Mouse (Mus musculus) CH12.LX (cell line): ENCODE measurements around the gene Aldh1b1. TPM values are rescaled to one million over a fixed set of nuclear protein-coding genes. Genes with fewer than 3 reads are reported as not detected.

Source experiments
- DNase-seq: peaks from one replicate; pipeline ENCODE4 v3.0.0-alpha.2; 2013; ENCODE audit errors: extremely low read depth
- H3K27ac ChIP-seq: 2 replicates; pipeline ENCODE4 v1.5.1; 2012; ENCODE audit warnings: low read depth, mild to moderate bottlenecking, control low read depth, moderate library complexity; ENCODE audit not compliant: insufficient read depth
- H3K27me3 ChIP-seq: replicated peaks from 2 replicates; pipeline ENCODE3; 2012; ENCODE audit warnings: inconsistent platforms
- H3K36me3 ChIP-seq, 2 experiments: replicated peaks in 1 of 2; 2 replicates each; pipeline versions ENCODE3 to v1.6.1; 2012; ENCODE audit warnings: inconsistent platforms in 1 of 2, low read length in 1 of 2, mild to moderate bottlenecking in 1 of 2, mixed read lengths in 1 of 2, moderate library complexity in 1 of 2; ENCODE audit not compliant: control insufficient read depth in 1 of 2, insufficient read depth in 1 of 2
- H3K4me1 ChIP-seq, 2 experiments: 2 replicates each; pipeline ENCODE4 v1.6.1; 2012; ENCODE audit warnings: inconsistent platforms in 1 of 2, moderate library complexity in 1 of 2; ENCODE audit not compliant: insufficient read depth in 2 of 2, control insufficient read depth in 1 of 2
- H3K4me2 ChIP-seq: 2 replicates; pipeline ENCODE4 v1.6.1; 2012; ENCODE audit warnings: low read depth, mild to moderate bottlenecking, control low read depth; ENCODE audit not compliant: poor library complexity, insufficient read depth, severe bottlenecking
- H3K4me3 ChIP-seq, 3 experiments: fragments of 150-350 bp in 1 of 3; sonication (generic) in 1 of 3; replicated peaks in 1 of 3; 2 replicates each; pipeline versions ENCODE3 to v1.5.1; 2011 to 2012; ENCODE audit warnings: low read depth in 2 of 3, low read length in 2 of 3, mild to moderate bottlenecking in 2 of 3, moderate library complexity in 2 of 3, control low read depth in 1 of 3, improper control_type of control experiment in 1 of 3, inconsistent platforms in 1 of 3, mixed read lengths in 1 of 3; ENCODE audit not compliant: poor library complexity in 1 of 3
- H3K79me2 ChIP-seq: replicated peaks from 2 replicates; pipeline ENCODE4 v1.6.1; 2012; ENCODE audit warnings: mild to moderate bottlenecking, moderate library complexity; ENCODE audit not compliant: control insufficient read depth, poor library complexity, insufficient read depth, severe bottlenecking; ENCODE audit errors: extremely low read depth
- H3K9ac ChIP-seq: 2 replicates; pipeline ENCODE4 v1.6.1; 2012; ENCODE audit warnings: low read depth, mild to moderate bottlenecking, control low read depth, moderate library complexity; ENCODE audit not compliant: insufficient read depth
- H3K9me3 ChIP-seq: replicated peaks from 2 replicates; pipeline ENCODE3; 2012; ENCODE audit warnings: low read length, inconsistent platforms, mixed read lengths
- BHLHE40 ChIP-seq: IDR thresholded peaks from 2 replicates; pipeline ENCODE4 v1.6.1; 2011; ENCODE audit warnings: mild to moderate bottlenecking, low read depth, low read length, improper control_type of control experiment
- CHD1 ChIP-seq: IDR thresholded peaks from 2 replicates; pipeline ENCODE4 v1.6.1; 2012; ENCODE audit warnings: low read depth, low read length, improper control_type of control experiment, inconsistent platforms
- CTCF ChIP-seq, 2 experiments: IDR thresholded peaks in 1 of 2; conservative IDR thresholded peaks in 1 of 2; 2 replicates each; pipeline ENCODE4 v1.5.1; 2011 to 2012; ENCODE audit warnings: low read depth in 2 of 2, low read length in 2 of 2, improper control_type of control experiment in 1 of 2, inconsistent platforms in 1 of 2, mild to moderate bottlenecking in 1 of 2, moderate library complexity in 1 of 2
- HCFC1 ChIP-seq: IDR thresholded peaks from 2 replicates; pipeline ENCODE4 v1.6.1; 2012; ENCODE audit warnings: low read depth, mild to moderate bottlenecking, inconsistent platforms, low read length, improper control_type of control experiment
- IRF4 ChIP-seq: IDR thresholded peaks from 2 replicates; pipeline ENCODE4 v1.6.1; 2014; ENCODE audit warnings: low read depth, mild to moderate bottlenecking, inconsistent platforms, low read length, improper control_type of control experiment
- JUND ChIP-seq: conservative IDR thresholded peaks from 2 replicates; pipeline ENCODE4 v1.6.1; 2011; ENCODE audit warnings: low read depth, low read length, improper control_type of control experiment
- MAFK ChIP-seq: IDR thresholded peaks from 2 replicates; pipeline ENCODE4 v1.6.1; 2011; ENCODE audit warnings: low read length, improper control_type of control experiment; ENCODE audit not compliant: insufficient replicate concordance
- MAX ChIP-seq: IDR thresholded peaks from 2 replicates; pipeline ENCODE4 v1.6.1; 2011; ENCODE audit warnings: low read length, improper control_type of control experiment
- MAZ ChIP-seq: IDR thresholded peaks from 2 replicates; pipeline ENCODE4 v1.6.1; 2012; ENCODE audit warnings: low read depth, mild to moderate bottlenecking, inconsistent platforms, low read length, improper control_type of control experiment, moderate library complexity
- MEF2A ChIP-seq: IDR thresholded peaks from 2 replicates; pipeline ENCODE4 v1.6.1; 2014; ENCODE audit warnings: low read depth, mild to moderate bottlenecking, inconsistent platforms, low read length, improper control_type of control experiment, borderline replicate concordance
- MXI1 ChIP-seq: IDR thresholded peaks from 2 replicates; pipeline ENCODE4 v1.6.1; 2011; ENCODE audit warnings: mild to moderate bottlenecking, low read depth, low read length, improper control_type of control experiment
- MYC ChIP-seq: IDR thresholded peaks from 2 replicates; pipeline ENCODE4 v1.6.1; 2011; ENCODE audit warnings: low read depth, mild to moderate bottlenecking, improper control_type of control experiment, low read length
- NELFE ChIP-seq: IDR thresholded peaks from 2 replicates; pipeline ENCODE4 v1.6.1; 2011; ENCODE audit warnings: low read depth, low read length, improper control_type of control experiment
- PAX5 ChIP-seq: IDR thresholded peaks from 2 replicates; pipeline ENCODE4 v1.6.1; 2012; ENCODE audit warnings: low read length, inconsistent platforms, mixed read lengths
- RAD21 ChIP-seq: IDR thresholded peaks from 2 replicates; pipeline ENCODE4 v1.6.1; 2011; ENCODE audit warnings: low read depth, mild to moderate bottlenecking, low read length, improper control_type of control experiment, moderate library complexity
- RCOR1 ChIP-seq: conservative IDR thresholded peaks from 2 replicates; pipeline ENCODE4 v1.6.1; 2012; ENCODE audit warnings: low read depth, mild to moderate bottlenecking, inconsistent platforms, low read length, improper control_type of control experiment
- SMC3 ChIP-seq: IDR thresholded peaks from 2 replicates; pipeline ENCODE4 v1.6.1; 2011; ENCODE audit warnings: low read depth, low read length, improper control_type of control experiment
- UBTF ChIP-seq: IDR thresholded peaks from 2 replicates; pipeline ENCODE4 v1.6.1; 2012; ENCODE audit warnings: low read depth, mild to moderate bottlenecking, inconsistent platforms, low read length, improper control_type of control experiment, moderate library complexity
- USF2 ChIP-seq: conservative IDR thresholded peaks from 2 replicates; pipeline ENCODE4 v1.6.1; 2011; ENCODE audit warnings: low read depth, low read length, improper control_type of control experiment
- ZC3H11A ChIP-seq: IDR thresholded peaks from 2 replicates; pipeline ENCODE4 v1.6.1; 2012; ENCODE audit warnings: low read depth, mild to moderate bottlenecking, inconsistent platforms, low read length, improper control_type of control experiment
- ZMIZ1 ChIP-seq: IDR thresholded peaks from 2 replicates; pipeline ENCODE4 v1.6.1; 2012; ENCODE audit warnings: low read depth, mild to moderate bottlenecking, inconsistent platforms, low read length, improper control_type of control experiment
- ZNF384 ChIP-seq: IDR thresholded peaks from 2 replicates; pipeline ENCODE4 v1.6.1; 2012; ENCODE audit warnings: low read depth, low read length, improper control_type of control experiment, inconsistent platforms
- dilution Hi-C: fragments of 300-500 bp; cut with MboI; formaldehyde crosslinking; loops from 2 replicates; pipeline ENCODE4 v1.14.3; 2020; ENCODE audit warnings: low sequenced_read_pairs; ENCODE audit not compliant: extremely low pct_unique_long_range_greater_than_20kb, extremely low pct_ligation_motif_present
- in situ Hi-C: fragments of 300-500 bp; cut with MboI; formaldehyde crosslinking; loops from 3 replicates; pipeline ENCODE4 v1.14.3; 2019; ENCODE audit warnings: low sequenced_read_pairs, low pct_ligation_motif_present, low pct_unique_long_range_greater_than_20kb, mixed read lengths
- polyA plus RNA-seq: library from polyadenylated mRNA; unstranded; fragments of >175 nt; gene quantifications from 2 replicates; pipeline ENCODE4 v1.2.1, GENCODE M21; 2012; ENCODE audit warnings: low read depth; ENCODE audit not compliant: insufficient read length
- total RNA-seq, 2 experiments: library from RNA; depleted of rRNA; stranded (reverse); fragments of 300-350 nt in 1 of 2; fragments of >200 nt in 1 of 2; gene quantifications; 2 replicates each; pipeline ENCODE4 v1.2.3; 2012 to 2014

The Aldh1b1 gene
- total and polyA plus RNA-seq, 3 experiments: 4.9 to 8.3 (median 6.4) TPM

- in situ Hi-C loops: loop anchor here (25.0 kb wide), 1 partner anchor 509 kb away; the partner anchor contains the start of gene Trmt10b
- no peaks in the 10 kb centered on the region for H3K36me3 ChIP-seq
- H3K79me2 ChIP-seq: no peaks in the 10 kb centered on the region
- no peak for TF ChIP-seq IRF4
- no peak for TF ChIP-seq SMC3
- TF ChIP-seq MXI1: no peak
- no peak for TF ChIP-seq ZNF384
- no peak for TF ChIP-seq BHLHE40
- TF ChIP-seq, all 38 proteins: peak for 0
- H3K4me1 ChIP-seq: peaks cover 0 to 7% of the 10 kb centered on the region in 2 experiments; a peak in 2 of 4 replicates
- H3K27me3 ChIP-seq: peaks cover 3% of the 10 kb centered on the region
- H3K9me3 ChIP-seq: no peaks in the 10 kb centered on the region
- H3K4me3 ChIP-seq: no peak overlapping the region
- dilution Hi-C loops: no loop called here
- H3K27ac ChIP-seq: no peak overlapping the region
- no peak overlapping the region for H3K4me2 ChIP-seq
- no peak overlapping the region for H3K9ac ChIP-seq
- no peak for DNase-seq
Observed at GRCm38 (mm10) chr4:45796760-45797159, 2.1 kb upstream of the Aldh1b1 start.

- in situ Hi-C loops: loop anchor here (25.0 kb wide), 1 partner anchor 513 kb away; the partner anchor contains the start of gene Trmt10b
- Histone ChIP-seq H3K9me3 (no peaks in the 10 kb centered on the region), H3K27me3 (no peaks in the 10 kb centered on the region), H3K27ac (no peak overlapping the region), H3K4me2 (0 out of 2 replicates have a peak overlapping the region, but pooled peaks have one; percentile 55), H3K79me2 (no peaks in the 10 kb centered on the region), H3K4me1 (peaks cover 0 to 7% of the 10 kb centered on the region in 2 experiments; a peak in 2 of 4 replicates)
- dilution Hi-C loops: no loop called here
- no peak for TF ChIP-seq NELFE
- TF ChIP-seq, all 38 proteins: peak for 0
- Histone ChIP-seq H3K4me3 (no peak overlapping the region), H3K9ac (no peak overlapping the region), H3K36me3 (peaks cover 0 to 24% of the 10 kb centered on the region in 2 experiments)
- no peak for DNase-seq
Observed at GRCm38 (mm10) chr4:45799956-45800537, 1.2 kb downstream of the Aldh1b1 start.

- Histone ChIP-seq H3K79me2 (no peaks in the 10 kb centered on the region), H3K4me2 (no peak overlapping the region), H3K36me3 (peaks cover 0 to 27% of the 10 kb centered on the region in 2 experiments), H3K27ac (no peak overlapping the region)
- TF ChIP-seq CHD1 (no peak), MAZ (no peak), RCOR1 (no peak), MXI1 (no peak), JUND (no peak), USF2 (no peak), IRF4 (no peak), BHLHE40 (no peak), MEF2A (no peak), RAD21 (no peak), MAFK (no peak), HCFC1 (no peak), ZMIZ1 (no peak), MAX (no peak), MYC (no peak), UBTF (no peak), PAX5 (no peak), ZC3H11A (no peak), CTCF (conservative IDR thresholded peaks at IDR 0.05 in 1 of 2, IDR thresholded peaks at IDR 0.05 in 1 of 2; ENCODE audit: low read depth in 2 of 2, low read length in 2 of 2) (no peak), SMC3 (no peak)
- TF ChIP-seq, all 38 proteins: peak for 0
- Histone ChIP-seq H3K4me1 (peaks cover 0 to 3% of the 10 kb centered on the region in 2 experiments; a peak in 2 of 4 replicates), H3K9me3 (no peaks in the 10 kb centered on the region), H3K9ac (no peak overlapping the region), H3K4me3 (no peak overlapping the region), H3K27me3 (no peaks in the 10 kb centered on the region)
- in situ Hi-C loops: no loop called here
- dilution Hi-C loops: no loop called here
- DNase-seq: no peak
Observed at GRCm38 (mm10) chr4:45802900-45803299, 4.1 kb downstream of the Aldh1b1 start.
